Mouse (Mus musculus) thymus, postnatal 14 days (tissue): ENCODE results near the gene St3gal2.
"Not testable (repeated sequence)": the region's sequence is repeated elsewhere in the genome, so short reads cannot be mapped to it uniquely, and the experiment has no call there.

Source experiments
- DNase-seq: peaks from one replicate; pipeline ENCODE4 v3.0.0; 2021

The St3gal2 gene

GRCm38 (mm10) chr8:110997547-110998531, 78.1 kb downstream of the St3gal2 start, which contains the start of gene Ddx19a:
Gene Ddx19a, minus strand, starts transcription at chr8:110997800.
- peak; percentile 91 for DNase-seq

GRCm38 (mm10) chr8:111010230-111010991, 90.7 kb downstream of the St3gal2 start:
- not testable (repeated sequence) for DNase-seq
